Mouse (Mus musculus): ENCODE results near the gene Cdc25b. TPM values are rescaled to one million over a fixed set of nuclear protein-coding genes. Genes with fewer than 3 reads are reported as not detected.

The Cdc25b gene
- total and polyA plus RNA-seq, 3 experiments = 4.3 to 12.5 (median 10.3) TPM

- peaks cover 13% of the 10 kb centered on the region for H3K4me1 ChIP-seq (ENCODE audit: control insufficient read depth, insufficient read depth, low read length)
- peak overlapping the region; percentile 90 for H3K27ac ChIP-seq
- DNase-seq = no peak
- no peaks in the 10 kb centered on the region for H3K27me3 ChIP-seq (ENCODE audit: control insufficient read depth, insufficient read depth, low read length)
- intact Hi-C loops (cut with DNase I) = loop anchor here (10.0 kb wide), 1 partner anchor 344 kb away; no protein-coding TSS in a partner anchor
- H3K4me3 ChIP-seq = peak overlapping the region; percentile 84
- H3K9ac ChIP-seq (ENCODE audit: low read depth, low read length) = peak overlapping the region; percentile 99
- H3K36me3 ChIP-seq (ENCODE audit: control insufficient read depth, insufficient read depth, low read length) = no peaks in the 10 kb centered on the region
- peaks cover 8% of the 10 kb centered on the region for H3K79me2 ChIP-seq (replicated peaks; ENCODE audit: control insufficient read depth, insufficient read depth, low read length)
- WGBS = 17% methylated on average over 26 of the region's 26 CpGs
- no peak for TF ChIP-seq CTCF (IDR thresholded peaks at IDR 0.05)
- TF ChIP-seq EP300 (IDR thresholded peaks at IDR 0.05; ENCODE audit: insufficient read depth, low read depth, low read length) = no peak
- no peak for TF ChIP-seq POLR2A (IDR thresholded peaks at IDR 0.05; ENCODE audit: insufficient read depth, low read depth, low read length)
Observed at GRCm38 (mm10) chr2:131178828-131179245, 7.9 kb upstream of the Cdc25b start.

GRCm38 (mm10) chr2:131179246-131179886 is 7.4 kb upstream of the Cdc25b start:
- intact Hi-C loops (cut with DNase I) = loop anchor here (10.0 kb wide), 1 partner anchor 345 kb away; no protein-coding TSS in a partner anchor
- TF ChIP-seq POLR2A (IDR thresholded peaks at IDR 0.05; ENCODE audit: insufficient read depth, low read depth, low read length) (no peak), CTCF (IDR thresholded peaks at IDR 0.05) (no peak), EP300 (IDR thresholded peaks at IDR 0.05; ENCODE audit: insufficient read depth, low read depth, low read length) (no peak)
- Histone ChIP-seq H3K27me3 (ENCODE audit: control insufficient read depth, insufficient read depth, low read length) (no peaks in the 10 kb centered on the region), H3K36me3 (ENCODE audit: control insufficient read depth, insufficient read depth, low read length) (no peaks in the 10 kb centered on the region), H3K79me2 (replicated peaks; ENCODE audit: control insufficient read depth, insufficient read depth, low read length) (peaks cover 8% of the 10 kb centered on the region), H3K9ac (ENCODE audit: low read depth, low read length) (peak overlapping the region; percentile 99), H3K27ac (peak overlapping the region; percentile 90), H3K4me3 (peak overlapping the region; percentile 84), H3K4me1 (ENCODE audit: control insufficient read depth, insufficient read depth, low read length) (peaks cover 13% of the 10 kb centered on the region)
- peak; percentile 75 to 76 for DNase-seq
- WGBS = 2% methylated on average over 65 of the region's 67 CpGs

DNA sequence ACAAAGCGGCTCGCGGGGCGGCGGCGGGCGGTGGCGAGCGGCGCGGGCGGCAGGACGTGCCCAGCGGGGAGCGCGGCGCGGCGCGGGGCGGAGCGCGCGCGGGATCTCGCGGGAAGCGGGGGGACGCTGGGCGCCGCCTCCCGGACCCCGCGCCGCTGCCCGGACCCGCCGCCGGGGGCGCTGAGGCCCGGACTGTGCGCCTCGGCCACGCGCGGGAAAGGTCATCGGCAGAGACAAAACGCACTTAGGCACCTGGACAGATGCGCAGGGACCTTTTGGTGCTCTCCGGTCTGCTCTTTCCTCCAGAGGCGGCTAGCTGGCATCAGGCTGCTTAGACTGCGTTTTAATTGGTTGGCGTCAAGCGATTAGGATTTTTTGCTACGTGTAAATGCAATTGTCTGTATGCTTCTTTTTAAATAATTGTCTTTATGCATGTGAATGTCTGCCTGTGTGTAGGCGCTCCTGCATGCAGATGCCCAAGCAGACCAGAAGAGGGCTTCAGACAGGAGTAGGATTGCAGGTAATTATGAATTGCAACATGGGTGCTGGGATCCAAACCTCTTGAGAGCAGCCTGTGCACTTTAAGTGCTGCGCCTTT is 6.7 kb upstream of the Cdc25b start, which contains the start of gene Cenpb:
TSS of gene Cenpb (minus strand) at position 78 of the 598 bp plus-strand sequence.
- 4% methylated on average over 57 of the region's 57 CpGs for WGBS
- Histone ChIP-seq H3K27me3 (ENCODE audit: control insufficient read depth, insufficient read depth, low read length) (no peaks in the 10 kb centered on the region), H3K36me3 (ENCODE audit: control insufficient read depth, insufficient read depth, low read length) (no peaks in the 10 kb centered on the region), H3K4me3 (peak within 1 kb of the TSS; percentile 84), H3K79me2 (replicated peaks; ENCODE audit: control insufficient read depth, insufficient read depth, low read length) (peaks cover 8% of the 10 kb centered on the region), H3K9ac (ENCODE audit: low read depth, low read length) (peak within 1 kb of the TSS; percentile 99), H3K27ac (peak within 1 kb of the TSS; percentile 90), H3K4me1 (ENCODE audit: control insufficient read depth, insufficient read depth, low read length) (peaks cover 10% of the 10 kb centered on the region)
- TF ChIP-seq EP300 (IDR thresholded peaks at IDR 0.05; ENCODE audit: insufficient read depth, low read depth, low read length) = 0 out of 2 replicates have a peak, but pooled peaks have one; percentile 10
- peak; percentile 60 for TF ChIP-seq POLR2A (IDR thresholded peaks at IDR 0.05; ENCODE audit: insufficient read depth, low read depth, low read length)
- TF ChIP-seq CTCF (IDR thresholded peaks at IDR 0.05) = peak; percentile 68
- intact Hi-C loops (cut with DNase I) = loop anchor here (1.0 to 10.0 kb wide), 7 partner anchors 25 to 345 kb away; partner anchors contain the start of genes Mavs and Rnf24
- peak; percentile 92 to 95 for DNase-seq

DNA sequence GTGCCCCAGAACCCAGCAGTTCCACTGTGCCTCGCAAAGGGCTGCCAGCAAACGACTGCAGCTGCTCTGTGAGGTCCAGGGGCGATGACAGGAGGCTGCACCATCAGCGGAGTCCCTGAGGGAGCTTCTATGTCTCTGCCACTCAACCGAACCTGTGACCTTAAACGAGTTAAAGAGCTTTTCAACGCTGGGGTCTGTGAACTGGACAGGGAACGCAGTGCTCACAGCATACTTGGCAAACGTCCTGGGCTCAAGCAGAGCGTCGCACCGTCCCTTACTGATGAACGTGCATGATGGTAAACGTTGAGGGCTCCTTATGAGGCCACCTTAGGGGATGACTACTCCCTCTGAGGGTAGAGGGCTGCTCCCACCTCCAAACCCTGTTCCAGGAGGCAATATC is 406 bp upstream of the Cdc25b start:
- intact Hi-C loops (cut with DNase I) = loop anchor here (10.0 kb wide), 1 partner anchor 168 kb away; the partner anchor contains the start of gene Rnf24
- Histone ChIP-seq H3K36me3 (ENCODE audit: control insufficient read depth, insufficient read depth, low read length) (no peaks in the 10 kb centered on the region), H3K9ac (ENCODE audit: low read depth, low read length) (peak overlapping the region; percentile 70), H3K27ac (peak overlapping the region; percentile 70), H3K27me3 (ENCODE audit: control insufficient read depth, insufficient read depth, low read length) (no peaks in the 10 kb centered on the region), H3K4me1 (ENCODE audit: control insufficient read depth, insufficient read depth, low read length) (peaks cover 5% of the 10 kb centered on the region), H3K4me3 (peak overlapping the region; percentile 63), H3K79me2 (replicated peaks; ENCODE audit: control insufficient read depth, insufficient read depth, low read length) (no peaks in the 10 kb centered on the region)
- 3% methylated on average over 14 of the region's 14 CpGs for WGBS
- no peak for DNase-seq
- TF ChIP-seq EP300 (IDR thresholded peaks at IDR 0.05; ENCODE audit: insufficient read depth, low read depth, low read length) (no peak), POLR2A (IDR thresholded peaks at IDR 0.05; ENCODE audit: insufficient read depth, low read depth, low read length) (no peak; the same call in 1 of the 2 replicates)

DNA sequence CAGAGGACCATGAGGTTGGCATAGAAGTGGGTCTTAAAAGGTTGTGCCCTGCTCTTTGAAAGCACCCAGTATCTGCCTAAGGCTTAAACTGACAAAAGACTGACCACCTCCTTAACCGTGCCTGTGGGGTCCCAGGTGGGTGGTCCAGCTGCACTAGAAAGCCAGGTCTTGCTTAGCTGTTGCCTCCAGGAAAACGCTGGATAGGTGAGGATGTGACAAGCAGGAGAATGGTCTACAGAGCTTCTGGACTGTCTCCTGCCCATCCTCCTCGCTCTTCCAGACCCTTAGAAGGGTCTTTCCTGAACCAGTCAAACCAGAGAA is 813 bp downstream of the Cdc25b start:
- TF ChIP-seq EP300 (IDR thresholded peaks at IDR 0.05; ENCODE audit: insufficient read depth, low read depth, low read length) (no peak), CTCF (IDR thresholded peaks at IDR 0.05) (no peak), POLR2A (IDR thresholded peaks at IDR 0.05; ENCODE audit: insufficient read depth, low read depth, low read length) (no peak)
- Histone ChIP-seq H3K4me1 (ENCODE audit: control insufficient read depth, insufficient read depth, low read length) (peaks cover 5% of the 10 kb centered on the region), H3K27ac (peak overlapping the region; percentile 70), H3K4me3 (peak overlapping the region; percentile 63; the same call in 1 of the 2 replicates), H3K79me2 (replicated peaks; ENCODE audit: control insufficient read depth, insufficient read depth, low read length) (no peaks in the 10 kb centered on the region), H3K9ac (ENCODE audit: low read depth, low read length) (peak overlapping the region; percentile 68), H3K36me3 (ENCODE audit: control insufficient read depth, insufficient read depth, low read length) (no peaks in the 10 kb centered on the region), H3K27me3 (ENCODE audit: control insufficient read depth, insufficient read depth, low read length) (no peaks in the 10 kb centered on the region)
- DNase-seq = no peak
- intact Hi-C loops (cut with DNase I) = loop anchor here (10.0 kb wide), 1 partner anchor 167 kb away; the partner anchor contains the start of gene Rnf24
- WGBS = 53% methylated on average over 3 of the region's 3 CpGs

Data from heart, adult 2 months (tissue).